Mouse (Mus musculus) spleen, embryonic (tissue): ENCODE measurements at regions not wholly inside any gene's neighbourhood (a gene's known extent, or its start where the extent isn't known, plus 50 kb on each side); places are given as distances from the start of the nearest gene placed in this dataset.
"Not testable (repeated sequence)": the region's sequence is repeated elsewhere in the genome, so short reads cannot be mapped to it uniquely, and the experiment has no call there.

ENCODE experiments used
- CTCF ChIA-PET: fragments of 350-600 bp; sonication (Branson Sonifier 250); formaldehyde crosslinking; loops from one replicate; lab custom pipeline; 2022; lab: Charles Lee

DNA sequence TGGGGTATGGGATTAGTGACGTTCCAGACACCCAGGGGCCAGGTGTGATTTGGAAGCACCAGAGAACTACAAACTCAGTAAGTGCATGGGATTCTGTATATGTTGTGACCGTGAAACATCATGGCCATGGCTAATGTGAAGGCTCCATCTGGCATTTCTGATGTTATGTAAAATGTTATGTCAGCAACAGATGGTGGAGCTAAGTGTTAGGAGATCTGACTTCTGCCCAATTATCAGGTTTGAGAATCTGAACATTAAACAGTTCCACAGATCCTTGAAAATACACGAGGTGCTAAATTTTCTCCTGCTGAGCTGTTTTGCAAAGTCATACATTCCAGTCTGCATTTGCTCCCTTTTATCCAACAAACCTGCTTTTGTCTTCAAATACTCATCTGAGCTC, 223.6 kb upstream of the Egfl6 start:
- CTCF ChIA-PET: no interaction called here

DNA sequence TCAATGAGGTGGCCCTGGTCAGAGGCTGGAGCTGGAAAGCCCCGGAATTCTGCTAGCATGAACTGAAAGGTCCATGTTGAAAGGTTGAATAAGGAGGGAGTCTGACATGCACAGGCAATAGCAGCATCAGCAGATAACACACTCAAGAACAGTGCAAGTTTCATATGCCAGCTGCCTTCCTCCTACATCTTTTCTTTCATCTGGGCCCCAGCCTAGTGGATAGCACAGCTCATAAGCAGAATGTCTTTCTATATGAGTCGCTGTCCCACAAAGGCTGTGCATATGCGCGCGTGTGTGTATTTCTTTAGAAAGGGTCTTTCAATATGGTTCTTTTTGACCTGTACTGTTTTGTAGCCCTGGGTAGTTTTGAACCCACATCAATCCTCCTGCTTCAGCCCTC, 222.7 kb upstream of the Egfl6 start:
- CTCF ChIA-PET: no interaction called here

DNA sequence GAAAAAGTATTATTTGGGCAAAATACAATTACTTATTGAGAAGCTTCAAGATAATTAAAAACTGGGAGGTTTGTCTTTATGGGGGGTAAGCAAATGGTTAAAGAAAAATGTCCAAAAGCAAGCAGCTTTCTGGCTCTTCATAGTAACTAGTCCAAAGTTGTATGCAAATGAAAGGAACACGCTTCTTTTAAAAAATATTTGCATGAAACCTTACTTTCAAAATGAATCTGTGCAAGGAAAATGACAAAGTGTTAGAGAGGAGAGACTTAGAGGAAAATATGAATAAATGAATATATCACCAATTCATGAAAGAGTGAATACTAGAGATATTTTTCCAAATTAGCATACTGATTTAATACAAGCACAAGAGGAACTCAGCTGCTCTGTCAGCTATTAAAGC, 220.4 kb upstream of the Egfl6 start:
- CTCF ChIA-PET: no interaction called here

DNA sequence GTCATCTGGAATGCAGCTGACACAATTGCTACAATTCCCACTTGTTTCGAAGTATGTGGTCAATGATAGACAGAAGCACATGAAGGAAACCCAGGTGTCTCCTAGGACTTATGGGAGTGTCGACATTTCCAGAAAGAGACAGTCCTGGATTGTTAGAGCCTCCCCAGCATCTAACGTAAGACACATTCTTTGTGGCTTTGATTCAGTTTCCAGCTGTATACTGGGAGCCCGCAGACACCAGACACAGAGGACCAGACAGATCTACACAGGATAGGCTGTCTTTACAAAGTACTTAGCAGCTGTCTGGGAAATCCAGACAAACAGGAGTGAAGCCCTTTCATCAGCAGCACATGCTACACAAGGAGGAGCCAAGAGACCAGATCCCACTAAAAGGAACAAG, 220.0 kb upstream of the Egfl6 start:
- CTCF ChIA-PET: no interaction called here

DNA sequence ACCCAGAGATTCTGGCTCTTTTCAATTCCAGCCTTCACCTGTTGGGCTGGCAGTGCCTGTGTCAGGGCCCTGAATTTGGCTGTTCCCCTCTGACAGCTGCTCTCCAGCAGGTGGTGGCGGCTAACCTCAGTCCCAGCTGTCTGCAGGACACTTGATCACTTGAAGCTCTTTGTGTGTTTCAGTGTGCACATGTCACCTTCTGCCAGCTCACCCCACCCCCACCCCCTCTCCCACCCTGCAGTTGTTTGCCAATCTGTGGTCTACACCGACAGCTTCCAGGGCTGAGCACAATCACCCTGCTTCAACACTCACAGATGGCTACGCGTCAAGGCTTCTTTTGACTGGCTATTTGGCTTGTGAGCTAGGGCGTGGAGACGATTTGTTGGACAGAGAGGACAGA, 217.7 kb upstream of the Egfl6 start:
- CTCF ChIA-PET: no interaction called here

DNA sequence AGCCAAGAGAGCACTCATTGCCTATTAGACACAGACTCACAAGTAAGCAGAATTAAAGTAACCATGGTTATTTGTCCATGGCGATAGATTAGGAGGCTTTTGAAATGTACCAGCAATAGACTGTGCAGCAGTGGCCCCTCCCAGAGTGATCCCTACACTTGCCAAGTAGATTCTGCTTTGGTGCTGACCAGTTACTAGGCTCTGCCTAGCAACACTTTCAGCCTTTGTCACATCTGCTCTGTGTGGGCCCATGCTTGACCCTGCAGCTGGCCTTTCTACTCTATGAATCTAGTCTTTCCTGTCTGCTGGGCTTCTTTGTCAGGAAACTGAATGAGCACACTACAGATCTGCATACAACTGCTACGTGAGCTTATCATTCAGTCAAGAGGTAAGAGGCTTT, 215.5 kb upstream of the Egfl6 start:
- CTCF ChIA-PET: no interaction called here

DNA sequence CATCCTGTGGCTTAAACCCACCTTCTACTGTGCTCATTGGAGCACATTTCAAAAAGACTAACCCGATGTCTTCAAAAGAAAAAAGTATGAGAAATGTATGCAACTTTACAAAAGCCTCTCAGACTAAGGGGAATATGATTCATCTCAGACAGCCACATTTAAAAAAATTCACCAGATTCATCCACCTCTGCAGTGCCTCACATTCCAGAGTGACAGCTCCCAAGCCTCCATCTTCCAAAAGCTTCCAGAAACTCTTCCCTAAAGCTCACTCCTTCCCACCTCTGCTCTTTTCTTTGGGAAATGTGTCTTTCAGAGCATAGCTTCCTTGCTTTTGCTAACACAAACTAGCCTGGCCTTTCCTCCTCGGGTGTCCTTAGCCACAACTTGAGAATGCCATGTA, 210.1 kb upstream of the Egfl6 start:
- CTCF ChIA-PET: no interaction called here

DNA sequence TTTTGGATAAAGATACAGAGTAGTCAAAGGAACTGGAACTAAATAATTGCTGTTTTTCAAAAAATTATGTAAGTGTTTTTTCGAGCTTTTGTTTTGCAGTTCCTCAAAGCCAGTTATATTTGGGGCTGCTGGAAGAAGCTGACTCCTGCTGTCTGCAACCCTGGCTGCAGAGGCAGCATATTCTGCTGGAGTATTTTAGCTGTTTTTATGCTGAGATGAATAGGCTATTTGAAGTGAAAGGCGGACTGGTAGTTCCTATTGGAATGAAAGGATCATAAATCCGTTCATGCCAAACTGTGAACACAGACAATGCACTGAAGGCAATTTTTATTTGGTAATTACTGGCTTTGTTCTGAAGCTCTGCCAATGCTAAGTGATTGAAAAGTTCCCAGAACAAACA, 203.5 kb upstream of the Egfl6 start:
- CTCF ChIA-PET: interaction anchor here (0.6 kb wide), 1 partner anchor 523 kb away, joined by 7 read pairs; no protein-coding TSS in a partner anchor

DNA sequence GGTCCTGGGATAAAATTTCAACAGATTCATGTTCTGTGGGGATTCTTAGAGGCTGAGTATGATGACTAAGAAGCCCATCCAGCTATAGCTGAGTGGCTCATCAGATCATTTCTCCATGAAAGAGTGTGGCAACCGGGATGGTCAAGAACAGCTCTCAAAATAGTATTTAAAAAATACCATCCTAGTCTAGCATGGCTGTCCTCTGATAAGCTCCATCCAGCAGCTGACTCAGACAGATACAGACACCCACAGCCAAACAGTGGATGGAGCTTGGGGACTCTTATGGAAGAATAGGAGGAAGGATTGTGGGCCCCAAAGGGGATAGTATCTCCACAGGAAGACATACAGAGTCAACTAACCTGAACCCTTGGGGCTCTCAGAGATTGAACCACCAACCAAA, 201.6 kb upstream of the Egfl6 start:
- CTCF ChIA-PET: not testable (repeated sequence)

DNA sequence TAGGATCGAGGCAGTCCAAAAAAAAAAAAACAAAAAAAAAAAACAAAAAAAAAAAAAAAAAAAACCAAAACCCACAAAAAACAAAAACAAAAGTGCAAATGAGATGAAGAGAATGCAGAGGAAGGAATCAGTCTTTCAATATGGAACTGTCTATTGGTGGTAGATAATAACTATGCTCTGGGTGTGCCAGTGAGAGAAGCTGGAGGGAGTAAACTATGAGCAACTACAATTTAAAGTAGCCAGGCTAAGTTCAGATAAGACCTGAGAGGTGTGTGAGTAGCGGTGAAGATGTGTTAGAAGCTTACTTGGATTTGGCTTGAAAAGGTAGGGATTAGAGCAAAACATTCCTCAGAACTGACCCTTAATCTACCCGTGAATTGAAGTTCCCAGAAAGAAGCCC, 200.1 kb upstream of the Egfl6 start:
- CTCF ChIA-PET: no interaction called here

DNA sequence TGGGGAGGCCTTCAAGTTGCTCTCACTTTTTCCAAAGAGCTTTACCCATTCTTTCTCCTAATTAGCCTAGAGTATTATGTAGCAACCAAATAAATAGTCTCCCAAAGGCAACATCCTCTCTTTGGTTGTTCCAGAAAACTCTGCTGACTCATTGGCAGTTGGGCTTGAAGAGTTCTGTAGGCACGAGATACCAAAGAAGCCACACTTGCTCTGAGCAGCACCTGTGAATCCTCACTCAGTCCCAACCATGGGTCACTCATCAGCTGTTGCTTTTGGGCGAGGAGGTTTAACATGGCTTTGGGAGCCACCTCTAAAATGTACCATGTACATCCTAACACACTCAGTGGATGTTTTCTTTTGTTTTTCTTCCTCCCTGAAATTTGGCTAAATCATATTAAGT, 197.9 kb upstream of the Egfl6 start:
- CTCF ChIA-PET: no interaction called here

DNA sequence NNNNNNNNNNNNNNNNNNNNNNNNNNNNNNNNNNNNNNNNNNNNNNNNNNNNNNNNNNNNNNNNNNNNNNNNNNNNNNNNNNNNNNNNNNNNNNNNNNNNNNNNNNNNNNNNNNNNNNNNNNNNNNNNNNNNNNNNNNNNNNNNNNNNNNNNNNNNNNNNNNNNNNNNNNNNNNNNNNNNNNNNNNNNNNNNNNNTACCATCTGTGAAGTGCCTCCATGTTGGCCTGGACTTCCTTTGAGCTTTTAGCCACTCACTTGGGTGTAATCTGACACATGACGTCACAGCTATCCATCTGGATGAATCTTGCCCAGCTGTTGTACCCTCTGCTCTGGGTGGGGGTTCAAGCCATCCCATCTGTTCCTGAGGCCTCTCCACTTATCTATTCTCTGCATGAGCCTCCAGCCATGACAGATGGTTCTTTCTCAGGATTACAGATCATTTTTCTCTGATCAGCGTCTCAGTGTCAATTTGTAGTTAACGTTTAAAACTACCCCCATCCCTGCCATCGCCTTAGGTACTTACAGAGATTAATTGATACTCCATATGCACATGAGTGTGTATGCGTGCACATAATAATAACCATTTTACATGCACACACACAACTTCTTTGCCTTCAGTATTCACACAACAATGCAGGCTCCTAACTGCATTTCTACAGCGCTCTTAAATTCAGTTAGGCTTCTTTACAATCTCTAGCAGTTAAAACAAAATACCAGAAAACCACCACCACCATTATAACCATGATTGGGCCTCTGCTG, 194.0 kb upstream of the Egfl6 start:
- CTCF ChIA-PET: no interaction called here

DNA sequence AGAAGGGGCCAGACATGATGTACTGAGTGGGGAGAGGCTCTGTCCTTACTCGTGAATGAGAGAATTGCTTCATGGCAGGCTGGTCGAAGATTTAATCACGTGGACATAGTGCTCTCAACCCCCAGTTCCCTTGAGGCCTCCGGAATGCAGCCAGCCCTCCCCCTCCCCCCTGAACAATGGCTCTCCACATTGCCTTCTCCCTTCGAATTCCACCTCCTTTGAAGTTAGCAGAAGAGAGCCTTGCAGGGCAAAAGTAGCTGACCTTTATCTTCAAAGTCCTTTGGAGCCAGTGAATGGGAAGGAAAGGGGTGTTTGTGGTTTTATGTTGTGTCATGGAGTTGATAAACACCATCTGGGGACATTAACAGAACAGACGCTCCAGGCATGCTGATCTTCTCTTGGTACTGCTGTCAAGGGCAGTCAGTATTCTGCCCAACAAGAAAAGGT, 187.9 kb upstream of the Egfl6 start:
- CTCF ChIA-PET: no interaction called here

DNA sequence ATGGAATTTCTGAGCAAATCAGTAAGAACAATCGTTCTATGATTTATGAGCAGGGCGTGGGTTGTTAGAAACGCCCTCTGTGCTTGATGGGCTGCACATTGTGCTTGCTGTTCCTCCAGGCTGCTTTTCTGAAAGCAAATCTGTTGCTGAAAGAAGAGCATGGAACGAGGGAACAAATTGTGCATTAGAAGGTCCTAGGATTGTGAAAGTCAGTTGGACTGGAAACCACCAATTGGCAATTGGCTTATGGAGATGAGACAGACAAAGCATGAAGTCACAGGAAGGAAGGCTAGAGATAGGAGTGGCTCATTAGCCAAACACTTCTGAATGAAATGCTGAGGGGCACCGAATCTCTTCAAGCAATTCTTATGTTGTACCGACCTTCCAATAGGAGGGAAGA, 181.5 kb upstream of the Egfl6 start:
- CTCF ChIA-PET: no interaction called here

DNA sequence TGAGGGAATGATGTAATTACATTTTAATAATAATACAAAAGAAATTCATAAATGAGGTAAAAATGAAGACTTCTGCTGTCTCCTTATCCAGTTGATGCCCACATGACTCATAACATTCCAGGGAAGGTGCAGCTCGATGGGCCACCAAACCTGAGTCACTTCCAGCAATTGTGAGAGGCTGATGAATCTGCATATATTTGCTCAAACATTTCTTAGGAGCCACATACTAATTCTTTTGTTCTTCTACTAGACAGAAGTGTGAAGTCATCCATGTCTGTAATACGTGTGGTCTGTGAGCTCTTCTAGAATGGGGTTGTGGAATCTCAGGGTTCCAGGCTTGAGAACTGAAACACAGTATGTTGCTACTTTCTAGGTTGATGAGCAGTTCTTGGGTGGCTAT, 180.1 kb upstream of the Egfl6 start:
- CTCF ChIA-PET: no interaction called here

DNA sequence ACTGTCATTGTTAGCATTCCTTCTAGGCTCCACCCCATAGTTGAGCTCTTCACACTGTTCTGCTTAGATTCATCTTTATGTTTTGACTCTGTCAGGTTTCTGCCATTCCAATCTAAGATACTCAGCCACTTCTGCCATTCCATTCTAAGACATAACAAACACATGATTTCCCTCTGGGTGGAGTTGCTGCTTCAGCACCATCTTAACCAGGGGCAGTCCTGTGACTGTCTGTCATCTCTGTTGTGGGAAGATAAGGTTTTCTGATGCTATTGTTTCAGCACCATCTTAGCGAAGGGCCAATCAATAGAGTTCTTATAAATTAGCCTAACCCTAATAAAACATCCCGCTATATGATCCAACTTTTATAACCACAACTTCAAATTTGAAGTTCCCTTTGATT, 176.6 kb upstream of the Egfl6 start:
- CTCF ChIA-PET: no interaction called here

DNA sequence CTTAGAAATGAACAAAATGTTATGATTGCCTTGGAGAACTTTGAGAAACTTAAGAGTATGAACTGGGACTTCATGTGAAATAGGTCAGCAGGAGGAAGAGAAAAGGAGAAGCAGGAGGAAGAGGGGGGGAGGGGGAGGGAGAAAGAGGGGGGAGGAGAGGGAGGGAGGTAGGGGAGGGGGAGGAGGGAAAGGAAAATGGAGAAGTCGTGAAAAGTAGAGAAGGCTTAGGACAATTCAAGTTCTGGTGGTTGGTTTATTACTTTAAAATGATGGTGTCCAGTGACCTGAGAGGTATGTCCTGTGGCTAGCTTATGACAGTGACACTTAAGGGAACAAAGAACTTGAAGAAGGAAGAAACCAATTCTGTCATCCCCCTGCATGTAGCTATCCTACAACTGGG, 171.6 kb upstream of the Egfl6 start:
- CTCF ChIA-PET: no interaction called here

DNA sequence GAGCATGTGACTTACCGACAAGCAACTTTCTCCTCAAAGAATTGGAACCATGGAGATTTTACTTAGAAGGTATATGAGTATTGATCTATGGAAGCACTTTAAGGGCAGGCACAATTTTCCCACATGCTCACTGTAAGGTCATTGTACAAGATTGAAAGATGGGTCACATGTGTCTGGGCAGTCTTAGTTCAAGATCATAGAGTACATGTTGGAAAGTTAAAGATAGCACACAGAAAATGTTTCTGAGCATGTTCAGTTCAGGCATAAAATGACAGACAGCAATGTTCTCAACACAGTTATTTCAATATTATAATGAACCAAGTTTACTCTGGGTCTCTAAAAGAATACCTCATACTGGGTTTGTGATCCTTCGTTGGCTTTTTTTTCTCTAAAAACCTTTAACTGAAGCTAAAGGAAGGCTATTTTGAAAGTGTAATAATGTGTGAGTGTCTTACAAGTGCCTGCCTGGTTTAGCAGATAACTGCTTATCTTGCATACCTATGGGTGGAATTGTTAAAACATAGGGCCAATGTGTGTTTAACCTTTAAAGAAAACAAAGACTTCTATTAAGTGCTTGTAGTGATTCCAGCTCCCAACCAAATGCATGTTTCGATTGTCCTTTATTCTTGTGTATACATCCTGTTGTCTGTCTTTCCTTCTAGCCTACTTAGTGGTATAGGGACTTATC, 169.6 kb upstream of the Egfl6 start:
- CTCF ChIA-PET: no interaction called here

DNA sequence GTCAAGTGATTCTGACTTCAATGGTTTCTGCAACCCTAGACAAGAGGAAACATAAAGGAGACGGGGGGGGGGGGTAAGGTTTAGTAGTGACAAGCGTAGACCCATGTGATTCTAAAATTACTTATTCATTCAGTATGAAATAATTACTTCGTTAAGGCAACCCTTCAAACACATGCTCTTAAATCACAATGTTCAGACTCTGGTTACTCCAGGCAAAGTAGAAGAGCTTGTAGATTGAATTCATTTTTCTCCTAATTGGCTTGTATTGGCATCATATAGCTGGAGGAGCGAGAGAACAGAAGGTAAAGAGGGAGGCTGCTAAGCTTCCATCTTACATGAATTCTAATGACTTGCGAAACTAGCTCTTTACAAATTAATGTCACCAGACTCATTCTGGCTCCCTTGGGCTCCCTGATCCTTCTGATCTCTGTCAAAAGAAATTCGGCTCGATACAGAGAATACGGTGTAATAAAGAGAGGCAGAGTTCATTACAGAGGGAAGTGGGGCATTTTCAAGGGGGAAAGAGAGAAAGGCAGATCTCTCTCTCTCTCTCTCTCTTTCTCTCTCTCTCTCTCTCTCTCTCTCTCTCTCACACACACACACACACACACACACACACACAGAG, 163.6 kb upstream of the Egfl6 start:
- CTCF ChIA-PET: no interaction called here

DNA sequence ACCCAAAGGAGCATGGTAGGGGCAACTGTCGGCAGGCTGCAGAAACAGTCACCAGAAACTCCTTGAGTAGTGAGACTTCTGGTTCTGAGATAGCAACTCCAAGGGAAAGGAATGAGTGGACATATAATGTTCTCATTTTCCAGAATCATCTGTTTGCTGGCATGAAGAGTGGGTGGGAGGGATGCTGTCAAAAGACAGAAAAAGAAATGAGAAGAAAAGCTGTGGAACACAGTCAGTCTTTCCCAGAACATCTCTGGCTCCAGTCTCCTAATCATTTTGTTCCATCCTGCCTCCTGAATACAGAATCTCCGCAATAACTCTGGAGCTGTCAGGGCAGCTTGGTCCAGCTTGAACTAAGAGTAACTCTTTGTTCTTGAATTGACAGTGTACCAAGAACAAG, 145.8 kb upstream of the Egfl6 start:
- CTCF ChIA-PET: no interaction called here

DNA sequence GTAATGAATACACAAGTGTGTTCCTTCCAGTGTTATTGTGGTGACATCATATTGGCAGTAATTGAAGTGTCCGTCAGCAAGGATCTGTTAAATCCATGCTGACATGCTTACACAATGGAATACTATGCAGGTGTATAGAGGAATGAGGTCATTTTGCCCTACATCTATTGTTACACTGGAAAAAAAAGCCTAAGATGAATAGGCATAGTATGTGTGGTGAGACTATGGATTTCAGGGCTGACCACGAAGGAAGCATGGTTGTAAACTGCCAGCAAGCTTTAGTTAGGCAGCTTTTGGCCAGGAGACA, 143.1 kb upstream of the Egfl6 start:
- CTCF ChIA-PET: no interaction called here

DNA sequence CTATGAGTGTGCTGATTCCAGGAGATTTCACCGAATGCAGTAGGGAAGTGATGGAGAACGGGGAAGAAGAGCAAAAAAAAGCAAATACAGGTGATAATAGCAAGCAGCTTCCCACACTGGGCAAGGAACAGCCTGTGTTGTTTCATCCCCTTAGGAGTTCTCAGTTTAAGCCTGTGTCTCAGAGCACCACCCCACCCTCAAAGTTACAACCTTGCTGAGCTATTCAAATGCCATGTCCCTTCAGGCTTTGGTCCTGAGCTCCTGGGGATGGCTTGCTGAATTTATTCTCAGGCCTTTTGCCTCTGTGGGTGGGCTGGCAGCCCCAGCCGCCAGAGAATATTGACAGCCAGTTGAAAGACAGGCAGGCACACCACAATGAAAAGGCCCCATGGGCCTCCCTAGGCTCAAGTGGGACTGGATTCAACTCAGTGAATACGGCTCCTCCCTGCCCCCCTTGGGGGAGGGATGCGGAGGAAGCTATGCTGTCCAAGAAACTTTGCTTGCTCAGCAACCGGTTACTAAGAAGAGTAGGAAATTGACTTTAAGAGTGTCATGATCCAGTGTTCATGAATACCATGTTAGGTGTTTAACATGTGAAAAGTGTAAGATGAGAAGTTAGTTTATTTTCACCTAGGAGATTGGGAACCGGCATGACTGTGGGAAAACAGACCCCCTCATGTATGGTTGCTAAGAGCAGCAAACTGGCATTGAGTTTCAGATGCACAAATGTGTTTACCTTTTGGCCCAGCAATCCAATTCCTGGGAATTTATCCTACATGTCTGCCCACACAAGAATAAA, 142.5 kb upstream of the Egfl6 start:
- CTCF ChIA-PET: no interaction called here
